Mouse (Mus musculus) liver, embryonic 15.5 days (tissue): ENCODE measurements around the gene Lrit3. TPM values are rescaled to one million over a fixed set of nuclear protein-coding genes. Genes with fewer than 3 reads are reported as not detected.

Source experiments
- ATAC-seq: fragments of 200-750 bp; cut with Nextera tagmentation; 2 replicates; pipeline ENCODE4 v1.8.0; 2017; ENCODE audit warnings: moderate number of reproducible peaks, mild to moderate bottlenecking, moderate library complexity; ENCODE audit not compliant: insufficient read depth
- H3K27ac ChIP-seq: fragments of 300-500 bp; sonication (generic); replicated peaks from 2 replicates; pipeline ENCODE4 v1.5.1; 2015; ENCODE audit warnings: mild to moderate bottlenecking, inconsistent platforms
- H3K27me3 ChIP-seq: fragments of 300-500 bp; sonication (generic); 2 replicates; pipeline ENCODE4 v1.6.1; 2015; ENCODE audit warnings: mild to moderate bottlenecking, inconsistent platforms
- H3K36me3 ChIP-seq: fragments of 300-500 bp; sonication (generic); replicated peaks from 2 replicates; pipeline ENCODE4 v1.6.1; 2015; ENCODE audit warnings: moderate library complexity, mild to moderate bottlenecking, inconsistent platforms
- H3K4me1 ChIP-seq: fragments of 300-500 bp; sonication (generic); replicated peaks from 2 replicates; pipeline ENCODE4 v1.6.1; 2015; ENCODE audit warnings: inconsistent platforms
- H3K4me2 ChIP-seq: fragments of 300-500 bp; sonication (generic); 2 replicates; pipeline ENCODE4 v1.6.1; 2015; ENCODE audit warnings: moderate library complexity, mild to moderate bottlenecking, inconsistent platforms
- H3K4me3 ChIP-seq: fragments of 300-500 bp; sonication (generic); replicated peaks from 2 replicates; pipeline ENCODE4 v1.5.1; 2015; ENCODE audit warnings: mild to moderate bottlenecking, inconsistent platforms
- H3K9ac ChIP-seq: fragments of 300-500 bp; sonication (generic); 2 replicates; pipeline ENCODE4 v1.6.1; 2015; ENCODE audit warnings: moderate library complexity, mild to moderate bottlenecking, inconsistent platforms
- H3K9me3 ChIP-seq: fragments of 300-500 bp; sonication (generic); replicated peaks from 2 replicates; pipeline ENCODE4 v1.6.1; 2016; ENCODE audit warnings: inconsistent platforms
- WGBS: fragments of 180-500 bp; shearing (Covaris S2); methylation state at CpG from one replicate; pipeline ENCODE4 v1.1.7; 2015; ENCODE audit warnings: mixed read lengths; ENCODE audit not compliant: insufficient replicate concordance; 5-methylcytosine and 5-hydroxymethylcytosine counted together
- polyA plus RNA-seq: library from polyadenylated mRNA; unstranded; fragments of >200 nt; fragmentation: Nextera tagmentation; extraction: Ambion mirVana; gene quantifications from 2 replicates; pipeline ENCODE4 v1.2.1, GENCODE M21; 2015

Lrit3 gene
- polyA plus RNA-seq, 1 experiment from 2014 or later, result not detected

DNA sequence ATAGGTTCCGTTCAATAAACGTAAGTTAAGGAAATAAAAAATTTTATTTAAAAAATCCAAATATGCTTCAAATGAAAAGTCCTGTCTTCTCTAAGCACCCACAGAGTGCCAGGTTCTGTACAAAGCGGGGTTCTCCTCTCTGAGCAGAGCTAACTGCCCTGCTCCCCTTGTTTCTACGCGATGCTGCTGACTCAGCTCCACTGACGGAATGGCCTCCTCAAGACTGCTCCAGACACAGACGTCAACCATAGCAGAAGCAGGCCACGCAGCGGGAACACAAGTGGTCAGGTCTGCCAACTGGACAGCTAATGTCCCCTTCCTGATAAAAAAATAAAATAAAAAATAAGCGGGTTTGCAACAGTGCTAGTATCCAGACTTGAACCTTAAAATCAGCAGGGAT lies 21.1 kb upstream of the Lrit3 start:
- Histone ChIP-seq H3K27ac (no peak overlapping the region), H3K9me3 (no peaks in the 10 kb centered on the region), H3K9ac (no peak overlapping the region), H3K4me2 (no peak overlapping the region), H3K36me3 (peaks cover 47% of the 10 kb centered on the region), H3K4me1 (peaks cover 17% of the 10 kb centered on the region), H3K27me3 (no peaks in the 10 kb centered on the region), H3K4me3 (no peak overlapping the region)
- 81% methylated on average over 10 of the region's 10 CpGs for WGBS
- ATAC-seq, result no peak

DNA sequence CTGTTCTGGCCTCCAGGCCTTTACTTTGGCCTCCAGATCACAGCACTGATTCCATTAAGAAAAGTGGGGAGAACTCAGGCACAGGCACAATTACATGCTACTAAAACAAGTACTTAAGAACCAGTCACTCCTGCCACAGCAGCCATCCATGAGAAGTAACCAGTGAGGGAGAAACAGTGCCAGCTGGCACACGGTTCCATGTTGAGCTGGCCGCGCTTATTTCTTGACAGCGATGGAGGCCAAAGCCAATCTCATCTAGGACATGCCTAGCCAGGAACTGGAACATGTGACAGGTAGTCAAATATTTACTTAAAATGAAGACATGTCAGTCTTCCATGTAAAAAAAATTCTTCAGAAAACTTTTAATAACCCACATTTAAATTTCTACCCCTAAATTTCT lies 20.3 kb upstream of the Lrit3 start:
- Histone ChIP-seq H3K27me3 (no peaks in the 10 kb centered on the region), H3K36me3 (peaks cover 47% of the 10 kb centered on the region), H3K4me3 (no peak overlapping the region), H3K4me2 (no peak overlapping the region), H3K9me3 (no peaks in the 10 kb centered on the region), H3K9ac (no peak overlapping the region), H3K27ac (no peak overlapping the region), H3K4me1 (peaks cover 9% of the 10 kb centered on the region)
- WGBS, result 91% methylated on average over 4 of the region's 4 CpGs
- no peak for ATAC-seq

DNA sequence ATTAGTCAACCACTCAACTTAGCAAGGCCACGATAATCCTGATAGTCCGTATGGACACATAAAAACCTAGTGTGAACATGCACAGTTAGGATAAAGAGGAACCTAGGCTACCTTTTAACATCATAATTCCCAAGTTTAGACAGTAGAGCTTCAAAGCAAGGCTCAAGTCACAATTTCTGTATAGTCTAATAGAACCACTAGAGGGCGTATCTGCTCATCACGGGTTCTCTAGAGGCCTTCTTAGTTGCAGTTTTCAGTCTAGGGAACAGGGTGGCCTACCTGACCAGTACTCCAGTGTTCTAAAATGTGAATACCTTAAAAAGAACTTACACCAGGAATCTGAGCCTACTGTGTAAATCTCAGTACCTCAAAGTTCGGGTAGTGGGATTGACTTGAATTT lies 19.5 kb upstream of the Lrit3 start:
- Histone ChIP-seq H3K4me2 (no peak overlapping the region), H3K27me3 (no peaks in the 10 kb centered on the region), H3K4me3 (no peak overlapping the region), H3K4me1 (peaks cover 2% of the 10 kb centered on the region; the same call in 1 of the 2 replicates), H3K27ac (no peak overlapping the region), H3K9me3 (no peaks in the 10 kb centered on the region), H3K9ac (no peak overlapping the region), H3K36me3 (peaks cover 42% of the 10 kb centered on the region)
- whole genome bisulfite sequencing, result 49% methylated on average over 5 of the region's 5 CpGs
- ATAC-seq, result no peak

DNA sequence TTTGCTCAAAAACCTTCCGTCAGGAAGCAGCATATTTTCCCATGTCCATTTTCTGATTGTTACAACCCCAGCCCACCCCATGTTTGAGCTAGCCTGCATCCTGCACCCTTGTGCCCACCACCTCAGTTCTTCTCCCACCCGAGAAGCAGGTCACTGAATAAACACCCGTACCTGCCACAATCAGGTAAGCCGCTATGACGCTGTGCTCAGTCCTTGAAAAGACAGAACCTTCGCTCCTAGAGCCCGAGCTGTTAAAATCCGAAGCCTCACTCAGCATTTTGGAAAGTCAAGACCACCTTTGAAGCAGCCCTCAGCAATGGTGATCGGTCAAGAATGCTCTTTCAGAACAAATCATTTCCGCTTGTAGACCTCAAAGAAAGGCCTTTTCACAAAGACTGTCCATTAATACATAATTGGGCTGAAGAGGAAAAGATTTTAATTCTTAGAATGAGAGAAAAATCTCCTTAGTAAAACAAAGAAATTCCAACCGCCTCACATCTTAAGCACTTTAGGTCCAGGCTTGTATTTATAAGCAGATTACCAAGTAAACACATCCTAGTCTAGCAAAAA lies 18.5 kb upstream of the Lrit3 start, which contains the start of gene Rrh:
Gene Rrh (minus strand): TSS at position 382 of the 570 bp plus-strand sequence.
- no peaks in the 10 kb centered on the region for H3K4me1 ChIP-seq
- H3K9me3 ChIP-seq, result no peaks in the 10 kb centered on the region
- no peak for ATAC-seq
- H3K4me2 ChIP-seq, result no peak within 1 kb of the TSS
- no peak within 1 kb of the TSS for H3K27ac ChIP-seq
- peaks cover 33% of the 10 kb centered on the region for H3K36me3 ChIP-seq
- no peak within 1 kb of the TSS for H3K4me3 ChIP-seq
- no peaks in the 10 kb centered on the region for H3K27me3 ChIP-seq
- 83% methylated on average over 11 of the region's 11 CpGs for WGBS
- no peak within 1 kb of the TSS for H3K9ac ChIP-seq

DNA sequence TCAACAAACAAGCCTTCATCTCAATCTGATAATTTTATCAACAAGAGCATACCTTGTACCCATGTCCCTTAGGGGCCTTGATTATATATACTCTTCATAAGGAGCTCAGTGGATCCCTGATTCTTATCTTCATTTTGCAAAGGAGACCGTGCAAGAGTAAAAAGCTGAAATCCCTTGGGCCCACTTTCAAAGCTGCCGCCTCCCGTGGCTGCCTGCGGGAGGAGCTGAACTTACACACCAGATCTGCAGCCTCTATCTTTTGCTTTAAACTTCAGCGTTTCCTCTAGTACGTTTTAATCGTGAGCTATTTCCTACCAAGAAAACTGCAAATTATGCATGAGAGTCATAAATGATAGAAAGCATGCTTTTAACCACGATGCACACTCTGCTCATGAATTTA lies 17.9 kb upstream of the Lrit3 start:
- Histone ChIP-seq H3K4me3 (no peak overlapping the region), H3K27ac (no peak overlapping the region), H3K9me3 (no peaks in the 10 kb centered on the region), H3K9ac (no peak overlapping the region), H3K4me1 (no peaks in the 10 kb centered on the region), H3K27me3 (no peaks in the 10 kb centered on the region), H3K36me3 (peaks cover 30% of the 10 kb centered on the region), H3K4me2 (no peak overlapping the region)
- WGBS, result 75% methylated on average over 8 of the region's 8 CpGs
- no peak for ATAC-seq

DNA sequence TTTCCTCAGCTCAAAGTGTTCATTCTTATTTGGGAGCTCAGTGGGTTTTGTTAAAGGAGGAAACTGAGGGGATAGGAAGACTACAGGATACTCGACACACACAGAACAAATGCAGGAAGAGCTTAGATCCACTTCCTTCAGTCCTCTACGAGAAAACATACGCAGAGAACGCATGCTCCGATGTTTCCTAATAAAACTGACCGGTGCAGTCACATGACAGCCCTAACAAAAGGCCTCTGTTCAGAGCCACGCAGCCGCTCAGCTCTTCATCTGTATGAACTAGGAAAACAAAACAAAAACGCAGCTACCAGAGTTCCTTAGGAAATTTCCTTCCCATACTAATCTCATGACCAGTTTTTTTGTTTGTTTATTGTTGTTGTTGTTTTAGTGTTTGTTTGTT lies 17.0 kb upstream of the Lrit3 start:
- Histone ChIP-seq H3K27me3 (no peaks in the 10 kb centered on the region), H3K4me3 (no peak overlapping the region), H3K9ac (no peak overlapping the region), H3K9me3 (no peaks in the 10 kb centered on the region), H3K36me3 (peaks cover 21% of the 10 kb centered on the region), H3K27ac (no peak overlapping the region), H3K4me1 (no peaks in the 10 kb centered on the region), H3K4me2 (no peak overlapping the region)
- 59% methylated on average over 9 of the region's 9 CpGs for WGBS
- ATAC-seq, result no peak

DNA sequence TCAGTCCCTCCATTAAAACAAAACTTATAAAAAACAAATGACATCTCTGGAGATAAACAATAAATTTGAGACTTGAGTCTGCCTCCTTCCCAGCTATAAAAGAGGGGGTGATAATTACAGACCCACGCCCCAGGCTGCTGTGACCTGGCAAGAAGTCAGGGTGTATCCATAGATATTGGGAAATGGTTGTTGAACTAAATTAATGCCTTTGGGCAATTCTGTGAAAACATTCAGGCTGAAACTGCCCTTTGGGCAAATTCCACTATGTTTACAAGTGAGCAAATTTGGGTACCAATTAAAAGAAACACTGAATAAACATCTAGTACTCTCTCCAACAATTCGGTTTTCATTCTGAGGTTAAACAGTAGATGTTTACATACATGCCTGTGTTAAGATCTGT lies 4.8 kb downstream of the Lrit3 start:
- Histone ChIP-seq H3K36me3 (no peaks in the 10 kb centered on the region), H3K4me2 (no peak overlapping the region), H3K27me3 (no peaks in the 10 kb centered on the region), H3K27ac (no peak overlapping the region), H3K9me3 (no peaks in the 10 kb centered on the region), H3K9ac (no peak overlapping the region), H3K4me1 (no peaks in the 10 kb centered on the region), H3K4me3 (no peak overlapping the region)
- WGBS, result 57% methylated on average over 2 of the region's 2 CpGs
- ATAC-seq, result no peak

DNA sequence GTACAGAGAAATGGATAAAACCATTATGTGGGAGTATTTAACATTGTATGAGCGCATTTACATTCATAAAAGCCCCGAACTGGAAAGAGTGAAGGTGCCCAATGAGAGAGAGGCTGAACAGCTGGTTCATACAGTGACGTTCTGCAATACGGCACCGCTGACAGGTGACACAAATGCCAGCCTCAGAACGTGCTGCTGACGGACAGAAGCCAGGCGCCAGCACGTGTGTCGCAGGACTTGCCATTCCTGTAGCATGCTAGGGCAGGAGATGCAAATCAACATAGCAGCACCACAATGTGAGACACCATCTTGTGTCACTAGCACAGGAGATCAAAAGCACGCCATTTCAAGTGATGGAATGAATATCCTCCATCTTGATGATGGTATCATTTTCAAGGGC lies 5.3 kb downstream of the Lrit3 start:
- H3K27ac ChIP-seq, result no peak overlapping the region
- no peaks in the 10 kb centered on the region for H3K9me3 ChIP-seq
- no peaks in the 10 kb centered on the region for H3K4me1 ChIP-seq
- H3K27me3 ChIP-seq, result no peaks in the 10 kb centered on the region
- H3K4me3 ChIP-seq, result no peak overlapping the region
- no peak overlapping the region for H3K9ac ChIP-seq
- ATAC-seq, result no peak
- H3K4me2 ChIP-seq, result no peak overlapping the region
- WGBS, result 75% methylated on average over 11 of the region's 11 CpGs
- no peaks in the 10 kb centered on the region for H3K36me3 ChIP-seq

- no peak for ATAC-seq
- Histone ChIP-seq H3K4me3 (no peak overlapping the region), H3K4me2 (no peak overlapping the region), H3K4me1 (no peaks in the 10 kb centered on the region), H3K36me3 (no peaks in the 10 kb centered on the region), H3K9ac (no peak overlapping the region), H3K27me3 (no peaks in the 10 kb centered on the region), H3K27ac (no peak overlapping the region), H3K9me3 (no peaks in the 10 kb centered on the region)
- WGBS, result 61% methylated on average over 5 of the region's 5 CpGs
Observed at GRCm38 (mm10) chr3:129797341-129797740, 6.5 kb downstream of the Lrit3 start.

DNA sequence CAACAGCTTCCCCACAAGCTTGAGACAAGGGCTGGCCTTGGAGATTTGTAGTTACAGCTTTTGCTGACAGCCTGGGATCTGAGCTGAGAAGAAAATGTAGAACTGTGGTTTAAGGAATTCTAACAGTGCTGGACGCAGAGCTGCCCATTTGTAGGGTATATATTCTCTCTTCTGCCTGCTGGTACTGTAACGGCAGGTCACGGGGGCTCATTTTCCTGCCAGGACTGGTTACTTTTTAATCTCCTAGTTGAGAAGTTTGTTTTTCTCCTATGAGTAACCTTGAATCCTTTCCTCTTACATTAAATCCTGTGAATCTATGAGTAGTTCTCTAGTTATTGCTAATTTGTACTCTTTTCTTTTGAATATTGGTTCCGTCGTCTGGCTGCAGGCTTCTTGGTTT lies 10.0 kb downstream of the Lrit3 start:
- H3K27ac ChIP-seq, result no peak overlapping the region
- no peak for ATAC-seq
- H3K27me3 ChIP-seq, result no peaks in the 10 kb centered on the region
- H3K9me3 ChIP-seq, result no peaks in the 10 kb centered on the region
- WGBS, result 71% methylated on average over 5 of the region's 5 CpGs
- H3K4me1 ChIP-seq, result no peaks in the 10 kb centered on the region
- no peak overlapping the region for H3K9ac ChIP-seq
- no peak overlapping the region for H3K4me3 ChIP-seq
- no peaks in the 10 kb centered on the region for H3K36me3 ChIP-seq
- no peak overlapping the region for H3K4me2 ChIP-seq

DNA sequence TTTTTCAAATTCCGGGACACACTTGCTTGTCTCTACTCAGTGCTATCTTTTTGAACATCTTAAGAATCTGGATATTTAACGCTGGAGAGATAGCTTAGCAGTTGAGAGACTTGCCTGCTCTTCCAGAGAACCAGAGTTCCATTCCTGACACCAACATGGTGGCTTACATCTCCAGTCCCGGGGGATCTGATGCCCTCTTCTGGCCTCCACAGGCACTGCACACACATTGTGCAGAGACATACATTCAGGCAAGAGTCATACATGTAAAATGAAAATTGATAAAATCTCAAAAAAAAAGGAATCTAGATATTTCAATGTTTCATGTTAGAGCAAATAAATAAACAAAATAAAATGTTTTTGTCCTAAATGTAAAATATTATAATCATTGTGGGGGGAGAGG lies 21.1 kb downstream of the Lrit3 start:
- H3K9ac ChIP-seq, result no peak overlapping the region
- no peaks in the 10 kb centered on the region for H3K36me3 ChIP-seq
- no peaks in the 10 kb centered on the region for H3K27me3 ChIP-seq
- no peak overlapping the region for H3K4me3 ChIP-seq
- ATAC-seq, result no peak
- H3K9me3 ChIP-seq, result no peaks in the 10 kb centered on the region
- no peak overlapping the region for H3K27ac ChIP-seq
- no peaks in the 10 kb centered on the region for H3K4me1 ChIP-seq
- 66% methylated on average over 3 of the region's 3 CpGs for WGBS
- H3K4me2 ChIP-seq, result no peak overlapping the region

DNA sequence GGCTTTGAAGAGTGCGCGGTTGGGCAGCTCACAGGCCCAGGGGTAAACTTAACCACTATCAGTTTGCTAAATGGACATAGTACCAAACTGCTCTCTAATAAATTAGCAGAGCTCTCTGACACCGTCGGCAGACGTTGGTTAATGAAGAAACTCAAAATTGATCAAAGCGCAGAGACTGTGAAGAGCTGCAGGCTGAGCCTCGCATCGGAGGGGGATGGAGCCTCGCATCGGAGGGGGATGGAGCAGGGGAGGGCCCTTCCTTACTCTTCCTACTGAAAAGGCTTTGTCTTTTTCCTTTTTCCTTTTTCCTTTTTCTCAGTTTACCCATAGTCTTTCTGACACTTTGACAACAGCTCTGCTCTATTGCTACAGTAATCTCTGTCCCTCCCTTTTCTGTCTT lies 22.4 kb downstream of the Lrit3 start:
- no peak for ATAC-seq
- Histone ChIP-seq H3K4me2 (no peak overlapping the region), H3K4me3 (no peak overlapping the region), H3K27ac (no peak overlapping the region), H3K36me3 (no peaks in the 10 kb centered on the region), H3K4me1 (no peaks in the 10 kb centered on the region), H3K9ac (no peak overlapping the region), H3K27me3 (no peaks in the 10 kb centered on the region), H3K9me3 (no peaks in the 10 kb centered on the region)
- 60% methylated on average over 10 of the region's 10 CpGs for WGBS
